Comparison of ENCODE assay signal across 8 mouse cellular contexts in genomic region chr3:138144060-138144641, GRCm38 (mm10). TPM values are rescaled to one million over a fixed set of nuclear protein-coding genes. Genes with fewer than 3 reads are reported as not detected.
DNase-seq lines count a peak whose midpoint lies in the region; ATAC-seq and TF ChIP-seq lines count a peak whose summit lies in the region.

No protein-coding gene starts in this region.

- H3K4me2 ChIP-seq in kidney, postnatal 0 days (ENCODE audit: low read length): peak overlapping the region; percentile 68
- H3K4me2 ChIP-seq in hindbrain, embryonic 16.5 days (ENCODE audit: low read length): peak overlapping the region; percentile 85
- H3K4me2 ChIP-seq in neural tube, embryonic 12.5 days (replicated peaks): peak overlapping the region; percentile 71

- H3K4me1 ChIP-seq in kidney, postnatal 0 days (replicated peaks; ENCODE audit: insufficient read depth, low read length): no peaks in the 10 kb centered on the region
- peaks cover 3% of the 10 kb centered on the region for H3K4me1 ChIP-seq in hindbrain, embryonic 16.5 days (ENCODE audit: control insufficient read depth, insufficient read depth, low read depth, low read length)
- H3K4me1 ChIP-seq in neural tube, embryonic 12.5 days: peaks cover 3% of the 10 kb centered on the region; the same call in 1 of the 2 replicates

- TF ChIP-seq CTCF in kidney, postnatal 0 days (IDR thresholded peaks at IDR 0.05; ENCODE audit: low read depth): no peak
- TF ChIP-seq CTCF in brain, embryonic 14.5 days (IDR thresholded peaks at IDR 0.05; ENCODE audit: borderline replicate concordance, extremely low read depth, insufficient read depth, insufficient read length): no peak

- H3K4me3 ChIP-seq in kidney, postnatal 0 days (replicated peaks; ENCODE audit: low read depth, low read length): peak overlapping the region; percentile 67
- peak overlapping the region; percentile 77 for H3K4me3 ChIP-seq in hindbrain, embryonic 16.5 days (ENCODE audit: low read length)
- H3K4me3 ChIP-seq in neural tube, embryonic 12.5 days: peak overlapping the region; percentile 61

- DNase-seq in kidney, postnatal 0 days (ENCODE audit: low spot score): peak; percentile 58
- no peak for DNase-seq in kidney, postnatal 36 days
- peak; percentile 64 for DNase-seq in brain, embryonic 14.5 days (ENCODE audit: low read depth)
- no peak for DNase-seq in layer of hippocampus, adult 9-10 months (ENCODE audit: low spot score)
- DNase-seq in adrenal gland, adult (ENCODE audit: inconsistent age in 2 of 2, low spot score in 1 of 2): no peak
- DNase-seq in cerebellum, postnatal 14 days: no peak

- no peaks in the 10 kb centered on the region for H3K36me3 ChIP-seq in kidney, postnatal 0 days (ENCODE audit: insufficient read depth, low read length)
- 0 out of 2 replicates have a peak, but pooled peaks cover 3% of the 10 kb centered on the region for H3K36me3 ChIP-seq in hindbrain, embryonic 16.5 days (ENCODE audit: control insufficient read depth, insufficient read depth, low read length)
- peaks cover 5% of the 10 kb centered on the region for H3K36me3 ChIP-seq in neural tube, embryonic 12.5 days

- H3K9ac ChIP-seq in kidney, postnatal 0 days (ENCODE audit: low read depth, low read length): peak overlapping the region; percentile 77
- peak overlapping the region; percentile 71 for H3K9ac ChIP-seq in hindbrain, embryonic 16.5 days (ENCODE audit: low read depth, low read length)
- peak overlapping the region; percentile 66 for H3K9ac ChIP-seq in neural tube, embryonic 12.5 days

- TF ChIP-seq POLR2A in brain, embryonic 14.5 days (IDR thresholded peaks at IDR 0.05; ENCODE audit: borderline replicate concordance, extremely low read depth, insufficient read depth, insufficient read length, poor library complexity, severe bottlenecking): no peak

- no peaks in the 10 kb centered on the region for H3K9me3 ChIP-seq in kidney, postnatal 0 days (replicated peaks; ENCODE audit: low read length)
- no peaks in the 10 kb centered on the region for H3K9me3 ChIP-seq in hindbrain, embryonic 16.5 days (ENCODE audit: control insufficient read depth, low read length)
- H3K9me3 ChIP-seq in neural tube, embryonic 12.5 days: no peaks in the 10 kb centered on the region

- no peaks in the 10 kb centered on the region for H3K27me3 ChIP-seq in kidney, postnatal 0 days (ENCODE audit: insufficient read depth, low read length)
- no peaks in the 10 kb centered on the region for H3K27me3 ChIP-seq in hindbrain, embryonic 16.5 days (replicated peaks; ENCODE audit: control insufficient read depth, insufficient read depth, low read length)
- no peaks in the 10 kb centered on the region for H3K27me3 ChIP-seq in neural tube, embryonic 12.5 days (replicated peaks)

- H3K27ac ChIP-seq in kidney, postnatal 0 days: peak overlapping the region; percentile 96
- peak overlapping the region; percentile 99 for H3K27ac ChIP-seq in hindbrain, embryonic 16.5 days (ENCODE audit: low read depth, low read length)
- H3K27ac ChIP-seq in neural tube, embryonic 12.5 days: peak overlapping the region; percentile 93

- no peak for ATAC-seq in kidney, postnatal 0 days (replicated peaks; ENCODE audit: low FRiP score, low read depth)
- ATAC-seq in hindbrain, embryonic 16.5 days: no peak
- 0 out of 2 replicates have a peak, but pooled peaks have one; percentile 10 for ATAC-seq in neural tube, embryonic 12.5 days (ENCODE audit: low FRiP score, low read depth)

- under 1% methylated on average over 18 of the region's 18 CpGs for WGBS in kidney, postnatal 0 days
- under 1% methylated on average over 18 of the region's 18 CpGs for WGBS in hindbrain, embryonic 16.5 days
- WGBS in neural tube, embryonic 12.5 days: under 1% methylated on average over 18 of the region's 18 CpGs

RNA-seq across cellular contexts. Expression of gene Mttp, which starts 0.6 kb away (rescaled TPM):
- 6.9 and 7.0 TPM in 2 replicates for polyA plus RNA-seq in kidney, postnatal 0 days (2015; fragmentation: Nextera tagmentation; extraction: Ambion mirVana)
- 4.7 and 4.9 TPM in 2 replicates for polyA plus RNA-seq in brain, embryonic 14.5 days (2012; rRNA removed)
- polyA plus RNA-seq in hindbrain, embryonic 16.5 days (2015; fragmentation: Nextera tagmentation; extraction: Ambion mirVana): 8.4 and 8.5 TPM in 2 replicates
- polyA plus RNA-seq in neural tube, embryonic 12.5 days (2016; fragmentation: Nextera tagmentation; extraction: Ambion mirVana): 10.2 and 10.9 TPM in 2 replicates

RNA-seq across cellular contexts. Expression of gene Trmt10a, which starts 0.9 kb away (rescaled TPM):
- polyA plus RNA-seq in kidney, postnatal 0 days (2015; fragmentation: Nextera tagmentation; extraction: Ambion mirVana): 9.5 and 13.2 TPM in 2 replicates
- 6.6 and 7.3 TPM in 2 replicates for polyA plus RNA-seq in brain, embryonic 14.5 days (2012; rRNA removed)
- polyA plus RNA-seq in hindbrain, embryonic 16.5 days (2015; fragmentation: Nextera tagmentation; extraction: Ambion mirVana): 6.4 and 7.9 TPM in 2 replicates
- polyA plus RNA-seq in neural tube, embryonic 12.5 days (2016; fragmentation: Nextera tagmentation; extraction: Ambion mirVana): 9.8 and 11.9 TPM in 2 replicates

RNA-seq across cellular contexts. Expression of gene 4930579F01Rik, which starts 49.5 kb away (rescaled TPM):
- 0.14 and 0.40 TPM in 2 replicates for polyA plus RNA-seq in kidney, postnatal 0 days (2015; fragmentation: Nextera tagmentation; extraction: Ambion mirVana)
- not detected in 2 replicates for polyA plus RNA-seq in brain, embryonic 14.5 days (2012; rRNA removed)
- polyA plus RNA-seq in hindbrain, embryonic 16.5 days (2015; fragmentation: Nextera tagmentation; extraction: Ambion mirVana): not detected in 2 replicates
- polyA plus RNA-seq in neural tube, embryonic 12.5 days (2016; fragmentation: Nextera tagmentation; extraction: Ambion mirVana): not detected in 2 replicates

Comparison
In these comparisons a context has a peak if more than half of its experiments do, and no peak if none do; other contexts are left out.
1. DNase-seq: peak in kidney, postnatal 0 days (single experiment) and brain, embryonic 14.5 days (single experiment); none in kidney, postnatal 36 days (0 of 2), layer of hippocampus, adult 9-10 months (single experiment), adrenal gland, adult (0 of 2) and cerebellum, postnatal 14 days (0 of 2).
2. Peak in every context shown above with its lines, with median percentiles within 50 percentile points of each other: H3K27ac ChIP-seq, H3K4me2 ChIP-seq, H3K4me3 ChIP-seq and H3K9ac ChIP-seq.